ENCODE assay signal across 13 mouse cellular contexts in the genomic region with DNA sequence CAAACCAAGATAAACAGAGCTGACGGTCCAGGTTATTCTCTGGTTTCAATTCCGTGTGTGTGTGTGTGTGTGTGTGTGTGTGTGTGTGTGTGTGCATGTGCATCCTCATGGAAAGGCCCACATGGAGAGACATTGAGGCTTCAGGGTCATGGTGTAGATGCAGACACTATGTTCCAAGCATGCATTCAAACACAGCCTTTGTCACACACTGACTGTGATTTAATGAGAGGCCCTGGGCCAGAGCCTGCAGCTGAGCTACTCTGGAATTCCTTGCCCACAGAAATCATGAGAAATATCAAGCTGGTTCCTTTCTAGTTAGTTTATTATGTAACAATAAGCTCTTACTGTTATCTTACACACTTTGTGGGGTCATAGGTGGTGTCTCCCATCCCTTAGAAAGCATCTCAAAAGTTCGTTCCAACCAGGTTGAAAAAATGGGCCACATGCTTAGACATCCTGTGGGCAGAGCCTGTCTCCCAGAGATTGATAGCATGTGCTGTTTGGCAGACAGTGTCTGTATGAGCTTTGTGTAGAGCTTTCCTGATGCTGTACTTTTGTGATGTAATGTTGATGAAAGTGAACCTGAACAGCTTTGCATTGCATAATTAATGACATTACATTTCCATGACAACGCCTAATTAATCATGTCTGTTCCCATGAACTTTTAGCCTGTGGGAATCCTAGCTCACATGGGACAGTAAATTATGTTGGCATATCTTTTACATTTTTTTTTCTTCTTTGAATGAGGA.
DNase-seq lines count a peak whose midpoint lies in the region; ATAC-seq lines count a peak whose summit lies in the region.
"Had no signal": no experiment of that assay in that cellular context is flagged by ENCODE, and none has a peak within 500 bp of the region (broad histone marks: within the 10 kb centered on the region; RNA-seq: fewer than 3 reads in every experiment).

No protein-coding gene starts in this region.

- no peak for DNase-seq in forebrain, embryonic 11.5 days (ENCODE audit: low spot score)
- peak; percentile 55 for DNase-seq in midbrain, embryonic 14.5 days
- DNase-seq in hindbrain, embryonic 14.5 days (ENCODE audit: low spot score) = peak; percentile 59
- DNase-seq in thymus, postnatal 10 days (ENCODE audit: low spot score in 2 of 2) = no peak
- DNase-seq in urinary bladder, postnatal 14 days (ENCODE audit: low spot score) = no peak
- DNase-seq: adrenal gland, postnatal 10 days; cerebellum, adult 11 months; kidney, adult 9 months had no signal

- peak overlapping the region; percentile 54; the same call in 1 of the 2 replicates for H3K27ac ChIP-seq in forebrain, embryonic 13.5 days
- H3K27ac ChIP-seq in forebrain, embryonic 11.5 days (ENCODE audit: low read depth, low read length) = no peak overlapping the region
- no peak overlapping the region for H3K27ac ChIP-seq in midbrain, embryonic 14.5 days (replicated peaks; ENCODE audit: low read depth, low read length)
- H3K27ac ChIP-seq in midbrain, embryonic 15.5 days = no peak overlapping the region
- H3K27ac ChIP-seq in hindbrain, embryonic 14.5 days = peak overlapping the region; percentile 38; the same call in 1 of the 2 replicates
- H3K27ac ChIP-seq in stomach, embryonic 15.5 days = peak overlapping the region; percentile 14; the same call in 1 of the 2 replicates
- H3K27ac ChIP-seq: liver, embryonic 14.5 days had no signal

- ATAC-seq in forebrain, embryonic 13.5 days = 0 out of 2 replicates have a peak, but pooled peaks have one; percentile 36
- ATAC-seq in forebrain, embryonic 11.5 days (replicated peaks; ENCODE audit: low FRiP score) = no peak
- ATAC-seq in midbrain, embryonic 14.5 days (ENCODE audit: low FRiP score, low TSS enrichment) = no peak
- no peak for ATAC-seq in midbrain, embryonic 15.5 days (replicated peaks)
- ATAC-seq in hindbrain, embryonic 14.5 days (ENCODE audit: low FRiP score) = peak; percentile 24; the same call in 1 of the 2 replicates
- ATAC-seq in stomach, embryonic 15.5 days (ENCODE audit: insufficient read depth, low FRiP score, low read depth) = no peak
- ATAC-seq: Patski had no signal

- H3K27me3 ChIP-seq in forebrain, embryonic 13.5 days = no peaks in the 10 kb centered on the region
- H3K27me3 ChIP-seq in forebrain, embryonic 11.5 days (ENCODE audit: control insufficient read depth, insufficient read depth, low read length) = no peaks in the 10 kb centered on the region
- H3K27me3 ChIP-seq in midbrain, embryonic 14.5 days (ENCODE audit: control insufficient read depth, insufficient read depth, low read length) = no peaks in the 10 kb centered on the region
- no peaks in the 10 kb centered on the region for H3K27me3 ChIP-seq in midbrain, embryonic 15.5 days (replicated peaks)
- H3K27me3 ChIP-seq in hindbrain, embryonic 14.5 days (ENCODE audit: control insufficient read depth, insufficient read depth, low read length) = no peaks in the 10 kb centered on the region
- H3K27me3 ChIP-seq in stomach, embryonic 15.5 days (replicated peaks) = no peaks in the 10 kb centered on the region
- H3K27me3 ChIP-seq: Patski had no signal

- no peak overlapping the region for H3K9ac ChIP-seq in forebrain, embryonic 13.5 days
- no peak overlapping the region for H3K9ac ChIP-seq in forebrain, embryonic 11.5 days (ENCODE audit: low read length)
- H3K9ac ChIP-seq in midbrain, embryonic 14.5 days (replicated peaks; ENCODE audit: low read length) = no peak overlapping the region
- no peak overlapping the region for H3K9ac ChIP-seq in midbrain, embryonic 15.5 days
- H3K9ac ChIP-seq in hindbrain, embryonic 14.5 days = no peak overlapping the region
- H3K9ac ChIP-seq in stomach, embryonic 15.5 days = no peak overlapping the region
- H3K9ac ChIP-seq: liver, embryonic 14.5 days had no signal

- peaks cover 9% of the 10 kb centered on the region for H3K4me1 ChIP-seq in forebrain, embryonic 13.5 days
- peaks cover 2% of the 10 kb centered on the region; the same call in 1 of the 2 replicates for H3K4me1 ChIP-seq in forebrain, embryonic 11.5 days (replicated peaks; ENCODE audit: control insufficient read depth, insufficient read depth, low read length)
- peaks cover 6% of the 10 kb centered on the region; the same call in 1 of the 2 replicates for H3K4me1 ChIP-seq in midbrain, embryonic 14.5 days (ENCODE audit: control insufficient read depth, insufficient read depth, low read length)
- H3K4me1 ChIP-seq in midbrain, embryonic 15.5 days = no peaks in the 10 kb centered on the region
- no peaks in the 10 kb centered on the region; the same call in 1 of the 2 replicates for H3K4me1 ChIP-seq in hindbrain, embryonic 14.5 days (replicated peaks; ENCODE audit: control insufficient read depth, insufficient read depth, low read length)
- H3K4me1 ChIP-seq in stomach, embryonic 15.5 days = peaks cover 11% of the 10 kb centered on the region; the same call in 1 of the 2 replicates

- no peak overlapping the region for H3K4me3 ChIP-seq in forebrain, embryonic 13.5 days
- no peak overlapping the region for H3K4me3 ChIP-seq in forebrain, embryonic 11.5 days (ENCODE audit: low read depth, low read length)
- no peak overlapping the region for H3K4me3 ChIP-seq in midbrain, embryonic 14.5 days (replicated peaks; ENCODE audit: low read depth, low read length)
- H3K4me3 ChIP-seq in midbrain, embryonic 15.5 days = no peak overlapping the region
- H3K4me3 ChIP-seq in hindbrain, embryonic 14.5 days (replicated peaks; ENCODE audit: low read length) = no peak overlapping the region
- H3K4me3 ChIP-seq in stomach, embryonic 15.5 days (replicated peaks) = no peak overlapping the region

- H3K36me3 ChIP-seq in forebrain, embryonic 13.5 days (ENCODE audit: poor library complexity, severe bottlenecking) = no peaks in the 10 kb centered on the region
- no peaks in the 10 kb centered on the region for H3K36me3 ChIP-seq in forebrain, embryonic 11.5 days (ENCODE audit: control insufficient read depth, insufficient read depth, low read length)
- H3K36me3 ChIP-seq in midbrain, embryonic 14.5 days (ENCODE audit: control insufficient read depth, insufficient read depth, low read length) = no peaks in the 10 kb centered on the region
- no peaks in the 10 kb centered on the region for H3K36me3 ChIP-seq in midbrain, embryonic 15.5 days (replicated peaks)
- H3K36me3 ChIP-seq in hindbrain, embryonic 14.5 days (replicated peaks; ENCODE audit: control insufficient read depth, insufficient read depth) = no peaks in the 10 kb centered on the region
- no peaks in the 10 kb centered on the region for H3K36me3 ChIP-seq in stomach, embryonic 15.5 days

- H3K9me3 ChIP-seq in forebrain, embryonic 13.5 days (replicated peaks) = no peaks in the 10 kb centered on the region
- no peaks in the 10 kb centered on the region for H3K9me3 ChIP-seq in forebrain, embryonic 11.5 days (ENCODE audit: control insufficient read depth, low read length)
- H3K9me3 ChIP-seq in midbrain, embryonic 14.5 days (ENCODE audit: control insufficient read depth, low read length) = no peaks in the 10 kb centered on the region
- H3K9me3 ChIP-seq in midbrain, embryonic 15.5 days = no peaks in the 10 kb centered on the region
- no peaks in the 10 kb centered on the region for H3K9me3 ChIP-seq in hindbrain, embryonic 14.5 days (ENCODE audit: control insufficient read depth, low read length)
- H3K9me3 ChIP-seq in stomach, embryonic 15.5 days = no peaks in the 10 kb centered on the region

- WGBS in forebrain, embryonic 13.5 days = 69% methylated on average over 4 of the region's 4 CpGs
- 82% methylated on average over 4 of the region's 4 CpGs for WGBS in forebrain, embryonic 11.5 days
- WGBS in midbrain, embryonic 14.5 days = 90% methylated on average over 4 of the region's 4 CpGs
- WGBS in midbrain, embryonic 15.5 days = 81% methylated on average over 4 of the region's 4 CpGs
- WGBS in hindbrain, embryonic 14.5 days = 70% methylated on average over 4 of the region's 4 CpGs
- WGBS in stomach, embryonic 15.5 days = 65% methylated on average over 4 of the region's 4 CpGs

- H3K4me2 ChIP-seq in forebrain, embryonic 13.5 days = no peak overlapping the region
- H3K4me2 ChIP-seq in forebrain, embryonic 11.5 days (ENCODE audit: low read depth, low read length, severe bottlenecking) = no peak overlapping the region
- no peak overlapping the region for H3K4me2 ChIP-seq in midbrain, embryonic 14.5 days (ENCODE audit: low read length)
- no peak overlapping the region for H3K4me2 ChIP-seq in midbrain, embryonic 15.5 days
- no peak overlapping the region for H3K4me2 ChIP-seq in hindbrain, embryonic 14.5 days (replicated peaks)
- H3K4me2 ChIP-seq in stomach, embryonic 15.5 days = no peak overlapping the region

Comparison
In these comparisons a context has a peak if more than half of its experiments do, and no peak if none do; other contexts are left out.
1. ATAC-seq: peak in forebrain, embryonic 13.5 days (single experiment) and hindbrain, embryonic 14.5 days (single experiment); none in forebrain, embryonic 11.5 days (single experiment), midbrain, embryonic 14.5 days (single experiment), midbrain, embryonic 15.5 days (single experiment) and stomach, embryonic 15.5 days (single experiment).
2. H3K27ac ChIP-seq: peak in forebrain, embryonic 13.5 days (single experiment), hindbrain, embryonic 14.5 days (single experiment) and stomach, embryonic 15.5 days (single experiment); none in forebrain, embryonic 11.5 days (single experiment), midbrain, embryonic 14.5 days (single experiment) and midbrain, embryonic 15.5 days (single experiment).
3. DNase-seq: peak in midbrain, embryonic 14.5 days (single experiment) and hindbrain, embryonic 14.5 days (single experiment); none in forebrain, embryonic 11.5 days (single experiment), thymus, postnatal 10 days (0 of 2) and urinary bladder, postnatal 14 days (single experiment).